Mouse (Mus musculus) hematopoietic stem cell, adult 5-6 weeks (primary cell): ENCODE results near the gene Akr1cl. TPM values are rescaled to one million over a fixed set of nuclear protein-coding genes. Genes with fewer than 3 reads are reported as not detected.
"Not testable (repeated sequence)": the region's sequence is repeated elsewhere in the genome, so short reads cannot be mapped to it uniquely, and the experiment has no call there.

Experiments
- ATAC-seq, 2 experiments: fragments of 125-278 bp in 1 of 2; replicated peaks in 1 of 2; 2 replicates each; pipeline ENCODE4 v1.8.0; 2016 to 2017; ENCODE audit warnings: inconsistent platforms in 2 of 2, mild to moderate bottlenecking in 2 of 2, moderate number of reproducible peaks in 2 of 2, low read depth in 1 of 2, moderate TSS enrichment in 1 of 2; ENCODE audit not compliant: low FRiP score in 2 of 2, poor library complexity in 2 of 2, severe bottlenecking in 2 of 2, insufficient read depth in 1 of 2, low TSS enrichment in 1 of 2
- total RNA-seq: library from RNA; stranded (forward); fragments of 172-1452, 232-1000 nt; gene quantifications from 2 replicates; pipeline ENCODE4 v1.2.3, GENCODE M21; 2017

The Akr1cl gene
- total RNA-seq: not detected in 2 replicates

DNA sequence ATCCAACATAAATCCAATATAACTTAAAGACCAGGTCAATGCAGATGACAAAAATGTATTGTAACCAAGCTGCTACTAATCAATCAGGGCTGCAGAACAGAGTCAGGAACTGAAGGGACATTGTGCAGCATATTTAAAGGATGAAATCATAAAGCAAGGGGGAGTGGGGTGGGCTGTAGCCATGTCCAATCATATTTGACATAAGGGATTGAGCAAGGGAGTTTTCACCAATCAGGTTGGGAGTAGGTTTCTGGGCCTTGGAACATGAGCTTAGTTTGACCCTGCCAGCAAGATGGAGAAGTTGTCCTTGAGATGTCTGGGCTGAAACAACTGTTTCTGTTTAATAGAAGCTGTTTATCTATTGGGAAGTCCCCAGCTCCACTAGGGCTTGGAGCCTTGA, at the start of gene Akr1cl:
Gene Akr1cl (minus strand): TSS at position 119 of the 400 bp plus-strand sequence.
- ATAC-seq: no peak

DNA sequence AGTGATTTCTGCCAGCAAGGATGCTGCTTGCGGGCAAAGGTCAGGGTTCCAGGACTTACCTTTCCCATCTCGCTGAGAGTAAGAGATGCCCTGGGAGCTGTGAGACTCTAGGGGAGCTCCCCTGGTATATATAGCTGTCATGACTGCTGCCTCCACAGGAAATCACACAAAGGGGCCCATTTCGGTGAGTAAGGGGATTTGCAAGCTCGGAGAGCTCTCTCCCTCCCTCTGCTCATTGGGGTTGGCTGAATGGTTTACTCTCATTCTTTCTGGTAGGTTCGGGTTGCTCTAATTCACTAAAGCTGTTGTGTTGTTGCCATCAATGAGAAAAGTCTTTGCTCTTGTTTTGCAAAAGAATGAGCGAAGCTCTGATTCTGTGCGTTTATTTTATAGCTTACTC, 49.6 kb upstream of the Akr1cl start, which contains the start of gene Crygb:
Gene Crygb (minus strand): TSS at position 101 of the 400 bp plus-strand sequence.
- no peak for ATAC-seq

DNA sequence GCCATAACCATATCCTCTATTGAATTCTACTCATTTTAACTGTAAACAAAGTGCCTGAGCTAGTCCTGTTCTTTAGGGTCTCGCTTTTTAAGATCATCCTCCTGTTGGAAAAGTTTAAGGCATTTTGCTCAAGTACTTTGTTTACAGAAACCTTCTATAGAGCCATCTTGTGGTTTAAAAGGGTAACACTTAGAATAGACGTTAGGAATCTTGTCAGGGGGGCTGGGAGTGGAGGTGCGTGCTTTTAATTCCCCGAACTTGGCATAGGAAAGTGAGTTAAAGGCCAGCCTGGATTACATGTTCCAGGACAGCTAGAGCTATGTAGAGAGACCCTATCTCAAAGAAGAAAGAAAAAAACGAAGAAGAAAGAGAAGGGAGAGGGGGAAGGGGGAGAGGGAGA, 43.0 kb upstream of the Akr1cl start:
- no peak for ATAC-seq

DNA sequence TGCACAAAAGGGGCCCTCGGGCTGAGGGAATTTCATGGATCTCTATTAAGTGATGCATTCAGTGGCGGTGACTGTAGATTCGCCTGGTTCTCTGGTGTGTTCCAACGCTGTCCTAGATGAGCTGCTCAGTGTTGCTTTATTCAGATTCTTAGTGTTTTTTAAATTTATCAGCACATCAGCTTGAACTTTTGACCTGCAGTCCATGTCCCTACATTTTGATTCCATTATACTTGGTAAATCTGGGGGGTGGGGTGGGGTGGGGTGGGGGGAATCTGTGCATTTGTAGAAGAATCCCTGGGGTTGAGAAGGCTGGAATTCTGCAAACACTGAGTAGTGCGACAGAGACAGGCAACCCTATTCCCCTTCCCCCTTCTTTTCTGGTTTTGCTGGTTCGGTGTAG, 41.0 kb upstream of the Akr1cl start, which contains the start of gene Crygc:
Gene Crygc (minus strand): TSS at position 101 of the 400 bp plus-strand sequence.
- no peak for ATAC-seq

DNA sequence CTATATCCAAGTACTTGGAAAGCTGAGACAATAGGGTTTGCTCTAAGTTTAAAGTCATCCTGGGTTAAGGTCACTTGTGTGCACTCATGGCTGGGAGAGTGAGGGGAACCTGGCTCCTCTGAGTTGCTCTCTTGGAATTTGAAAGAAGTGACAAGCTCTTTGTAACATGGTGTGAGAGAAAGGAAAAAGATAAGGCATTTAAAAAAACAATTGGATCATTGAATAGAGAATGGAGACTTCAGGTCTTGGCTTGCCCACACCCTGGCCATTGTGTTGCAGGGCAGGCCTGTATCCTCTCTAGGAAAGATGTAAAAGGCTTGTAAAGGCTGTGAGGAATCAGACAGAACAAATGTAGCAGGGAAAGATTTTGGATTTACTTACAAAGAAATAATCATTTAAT, 35.3 kb upstream of the Akr1cl start:
- ATAC-seq: no peak

DNA sequence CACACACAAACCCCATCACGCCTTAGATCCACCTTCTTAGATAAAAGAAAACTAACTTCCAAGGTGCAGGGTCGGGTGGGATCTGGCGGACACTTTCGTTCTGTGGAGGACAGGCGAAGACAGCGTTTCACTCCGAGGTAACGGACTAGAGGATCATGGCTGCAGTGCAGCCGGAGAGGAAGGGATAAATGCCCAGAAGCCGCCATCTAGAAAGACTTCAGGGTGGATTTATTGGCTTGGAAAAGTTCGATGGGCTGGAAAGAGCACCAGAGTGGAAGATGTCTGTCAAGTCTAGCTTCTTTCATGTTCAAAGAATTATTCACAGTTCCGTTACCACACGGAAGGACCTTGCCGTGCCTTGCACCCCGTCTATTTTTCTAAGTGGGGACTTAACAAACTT, 31.6 kb upstream of the Akr1cl start:
- ATAC-seq: no peak

DNA sequence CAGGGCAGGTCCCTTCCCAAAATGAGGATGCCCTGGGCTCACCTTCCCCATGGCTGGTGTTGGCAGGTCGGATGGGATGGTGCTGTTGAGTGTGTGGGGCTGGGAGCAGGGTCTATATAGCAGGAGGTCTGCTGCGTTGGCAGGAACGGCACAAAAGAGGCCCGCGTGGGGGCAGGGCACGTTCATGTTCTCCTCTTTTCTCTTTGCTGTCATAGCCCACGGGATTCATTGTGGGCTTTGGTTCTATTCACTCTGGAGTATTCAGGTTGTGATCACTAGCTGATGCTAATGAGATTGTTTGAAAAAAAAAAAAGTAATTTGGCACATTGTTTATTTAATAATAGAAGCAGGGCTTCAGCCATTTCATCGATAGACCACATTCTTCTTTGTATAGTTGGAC, 30.8 kb upstream of the Akr1cl start, which contains the start of gene Crygd:
Gene Crygd (minus strand): TSS at position 101 of the 400 bp plus-strand sequence.
- ATAC-seq: no peak

DNA sequence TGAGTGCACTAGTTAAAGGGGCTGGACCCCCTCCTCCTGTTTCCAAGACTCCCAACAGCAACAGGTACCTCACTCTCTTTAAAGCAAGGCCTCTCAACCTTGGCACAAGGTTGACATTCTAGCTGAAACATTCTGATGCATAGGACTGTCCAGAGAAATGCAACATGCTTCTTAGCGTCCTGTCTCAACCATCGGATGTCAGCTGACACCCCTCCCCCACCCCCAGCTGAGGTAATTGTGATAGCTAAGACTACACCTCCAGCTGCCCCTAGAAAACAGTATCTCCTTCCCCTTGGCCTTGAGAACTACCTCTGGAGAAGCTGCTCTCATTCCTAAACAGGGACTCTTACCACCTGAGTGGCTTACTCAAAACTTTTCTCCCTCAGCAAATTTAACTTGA, 19.6 kb upstream of the Akr1cl start:
- ATAC-seq: no peak

DNA sequence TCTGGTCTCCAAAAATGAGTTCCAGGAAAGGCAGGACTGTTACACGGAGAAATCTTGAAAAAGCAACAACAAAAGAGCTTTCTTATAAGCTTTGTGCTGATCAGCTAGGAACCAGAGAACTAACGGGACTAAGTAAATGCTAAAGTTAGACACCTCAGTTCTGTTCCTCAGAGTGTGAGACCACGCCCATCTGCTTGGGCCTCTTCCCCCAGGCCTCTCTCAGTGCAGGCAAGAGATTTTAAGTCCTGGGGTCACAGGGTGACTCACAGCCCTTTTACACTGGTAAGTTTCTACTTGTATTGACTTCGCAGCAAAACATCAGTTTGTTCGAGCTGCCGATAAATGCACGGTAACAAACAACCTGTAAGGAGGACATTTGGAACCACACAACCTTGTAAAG, 19.1 kb upstream of the Akr1cl start:
- ATAC-seq: no peak

DNA sequence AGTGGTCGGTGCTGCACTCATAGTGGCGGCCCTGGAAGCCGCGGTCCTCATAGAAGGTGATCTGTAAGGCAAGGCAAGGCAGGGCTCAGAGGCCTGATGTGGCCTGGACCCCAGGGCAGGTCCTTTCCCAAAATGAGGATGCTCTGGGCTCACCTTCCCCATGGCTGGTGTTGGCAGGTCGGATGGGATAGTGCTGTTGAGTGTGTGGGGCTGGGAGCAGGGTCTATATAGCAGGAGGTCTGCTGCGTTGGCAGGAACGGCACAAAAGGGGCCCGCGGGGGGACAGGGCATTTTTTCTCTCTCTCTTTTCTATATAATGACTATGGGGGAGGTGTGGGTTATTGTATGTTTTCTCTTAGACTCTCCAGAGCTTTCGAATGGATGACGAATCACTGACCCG, 18.4 kb upstream of the Akr1cl start, which contains the start of gene Cryge:
Gene Cryge (minus strand): TSS at position 198 of the 400 bp plus-strand sequence.
- not testable (repeated sequence) for ATAC-seq

DNA sequence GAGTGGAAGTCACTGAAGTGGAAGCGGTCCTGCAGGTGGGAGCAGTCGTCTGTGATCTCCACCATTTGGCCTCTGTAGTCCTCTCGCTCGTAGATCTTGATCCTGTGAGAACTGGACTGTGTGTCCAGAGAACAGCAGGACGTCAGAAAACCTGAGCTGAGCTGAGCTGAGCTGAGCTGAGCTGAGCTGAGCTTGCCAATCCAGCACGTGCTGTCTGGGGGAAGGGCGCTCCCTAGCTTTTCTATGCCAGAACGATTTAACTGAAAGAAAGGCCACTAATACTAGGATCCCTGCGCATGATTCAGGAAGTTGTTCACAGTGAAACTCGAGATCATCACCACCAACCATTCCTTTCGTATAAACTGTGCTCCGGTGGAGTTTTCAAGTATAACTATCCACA, 16.2 kb upstream of the Akr1cl start:
- no peak for ATAC-seq

DNA sequence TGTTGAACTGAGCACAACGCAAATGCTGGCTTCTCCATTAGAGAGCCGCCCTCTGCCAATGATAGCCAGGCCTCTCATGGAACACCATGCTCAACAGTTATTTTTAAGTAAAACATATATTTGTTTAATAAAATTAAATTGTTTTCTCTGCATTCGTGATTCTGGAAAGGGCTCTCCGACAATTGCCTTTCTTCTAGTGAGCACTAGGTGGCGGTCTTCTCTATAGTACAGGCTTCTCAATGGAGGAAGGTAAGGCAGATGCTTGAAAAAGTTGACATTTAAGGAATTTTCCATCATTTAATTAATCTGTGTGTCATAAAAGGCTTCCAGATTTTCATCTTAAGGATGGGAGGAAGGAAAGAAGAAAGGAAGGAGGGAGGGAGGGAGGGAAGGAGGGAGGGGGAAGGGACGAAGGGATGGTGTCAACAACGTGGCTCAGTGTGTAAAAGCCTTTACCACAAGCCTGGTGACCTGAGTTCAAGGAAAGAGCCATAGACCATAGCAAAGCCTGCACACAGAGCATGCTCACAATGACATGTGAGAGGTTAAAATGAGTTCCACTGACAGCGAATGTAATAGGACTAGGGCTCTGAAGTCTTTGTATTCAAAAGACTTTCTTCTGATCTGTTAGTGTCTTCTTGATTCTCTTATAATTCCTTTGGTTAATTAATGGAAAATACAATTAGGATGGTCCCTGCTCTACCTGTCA, 14.0 kb upstream of the Akr1cl start:
- ATAC-seq: peak in 1 of 2 experiments; percentile 56; a peak in 2 of 4 replicates

DNA sequence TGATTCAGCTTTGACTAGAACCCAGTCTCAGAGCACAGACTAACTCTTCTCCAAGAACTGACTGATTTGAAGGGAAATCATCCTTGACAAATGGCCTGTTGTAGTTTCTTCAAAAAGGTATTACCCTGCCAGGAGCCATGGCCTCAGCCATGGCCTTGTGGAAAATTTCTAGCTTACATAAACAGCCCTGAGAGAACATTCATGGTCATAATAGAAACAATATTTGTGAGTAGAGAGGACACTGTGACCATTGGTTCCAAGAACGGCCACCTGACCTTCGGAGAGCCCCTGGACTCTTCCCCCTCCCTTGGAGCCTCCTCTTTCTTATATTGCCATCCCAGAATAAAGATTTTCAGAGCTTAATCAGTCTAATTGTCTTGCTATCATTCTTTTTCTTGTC, 10.9 kb upstream of the Akr1cl start:
- ATAC-seq: no peak

DNA sequence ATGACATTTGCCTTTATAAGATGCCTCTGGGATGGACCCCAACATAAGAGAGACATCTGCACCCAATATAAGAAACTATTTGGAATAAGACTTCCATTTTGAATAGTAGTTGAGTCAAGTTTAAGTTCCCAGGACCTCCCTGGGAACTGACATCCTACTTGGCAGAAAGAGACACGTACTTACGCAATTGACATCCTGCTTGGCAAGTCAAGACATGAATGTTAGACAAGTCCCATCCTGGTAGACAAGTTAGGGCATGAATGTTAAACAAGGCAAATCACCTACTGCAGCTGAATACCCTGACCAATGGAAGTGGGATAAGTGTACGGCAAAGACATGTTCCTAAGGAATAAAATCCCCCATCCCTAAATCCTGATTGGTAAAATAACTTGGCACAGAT, 9.3 kb upstream of the Akr1cl start:
- no peak for ATAC-seq

DNA sequence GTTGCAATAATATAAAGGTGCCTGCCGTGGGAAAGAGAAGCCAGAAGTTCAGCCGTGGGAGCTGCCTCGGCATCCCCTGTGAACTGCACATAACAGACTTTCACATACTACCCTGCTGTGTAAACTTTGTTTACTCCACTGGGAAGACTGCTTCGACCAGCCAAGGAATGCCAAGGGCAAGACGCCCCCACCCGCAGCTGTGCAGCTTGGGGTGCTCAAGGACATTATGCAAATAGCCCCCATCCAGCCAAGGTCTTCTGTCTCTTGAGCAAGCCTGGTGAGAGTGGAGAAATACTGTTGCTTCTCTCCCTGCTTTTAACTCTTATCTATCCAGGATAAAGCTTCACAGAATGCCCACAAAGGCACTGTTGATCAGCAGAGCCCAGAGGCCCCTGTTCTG, 8.2 kb upstream of the Akr1cl start:
- no peak for ATAC-seq

DNA sequence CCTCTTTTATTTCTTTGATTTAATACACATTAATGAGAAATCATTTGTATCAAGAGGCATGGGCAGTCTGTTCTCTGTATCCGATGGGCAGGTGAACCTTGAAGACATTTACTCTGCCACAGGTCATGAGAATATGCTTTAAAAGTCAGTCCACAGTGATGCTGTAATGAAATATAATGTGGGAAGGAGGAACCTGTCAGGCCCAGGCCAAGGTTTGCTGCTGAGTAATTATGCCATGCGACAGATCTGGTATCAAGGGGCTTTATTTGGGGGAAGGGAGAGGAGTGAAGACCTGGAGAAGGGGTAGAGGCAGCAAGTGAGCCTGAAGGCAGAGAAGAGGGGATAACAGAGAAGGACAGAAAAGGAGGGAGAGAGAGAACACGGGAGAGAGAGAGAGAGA, 7.1 kb upstream of the Akr1cl start:
- no peak for ATAC-seq

DNA sequence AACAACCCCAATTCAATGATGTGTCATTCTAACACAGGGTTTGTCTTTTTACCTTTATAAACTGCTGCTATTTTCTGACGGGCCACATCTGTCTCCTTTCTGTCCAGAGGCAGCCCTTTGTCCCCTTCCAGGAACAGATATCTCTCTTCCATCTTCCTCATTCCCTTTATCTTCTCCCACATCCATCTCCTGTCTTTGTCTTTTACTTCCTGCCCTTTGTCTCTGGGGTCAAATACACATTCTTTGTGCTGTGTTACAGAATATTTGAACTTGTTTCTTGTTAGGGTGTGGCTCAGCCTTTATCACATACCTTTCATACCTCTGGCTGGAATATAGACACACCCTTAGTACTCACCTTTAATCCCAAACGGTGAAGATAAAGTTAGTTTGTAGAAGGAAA, 5.0 kb upstream of the Akr1cl start:
- no peak for ATAC-seq

DNA sequence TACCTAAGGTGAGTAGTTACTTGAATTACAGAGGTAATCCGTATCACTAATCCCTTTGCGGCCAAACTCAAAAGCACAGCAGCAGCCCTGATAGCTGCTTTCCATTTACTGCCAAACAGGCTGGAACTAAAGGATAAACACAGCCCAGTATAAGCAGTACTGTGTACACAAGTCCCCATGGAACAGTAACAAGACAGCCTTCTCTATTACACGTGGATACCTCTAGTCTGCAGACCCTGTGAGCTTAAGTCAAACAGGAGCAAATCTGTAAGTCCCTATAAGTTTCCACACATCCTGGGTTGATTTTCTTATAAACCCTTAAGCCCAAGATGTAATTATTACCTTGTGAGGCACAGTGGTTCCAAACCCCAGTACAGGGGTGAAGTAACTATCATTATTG, 3.0 kb upstream of the Akr1cl start:
- ATAC-seq: no peak

DNA sequence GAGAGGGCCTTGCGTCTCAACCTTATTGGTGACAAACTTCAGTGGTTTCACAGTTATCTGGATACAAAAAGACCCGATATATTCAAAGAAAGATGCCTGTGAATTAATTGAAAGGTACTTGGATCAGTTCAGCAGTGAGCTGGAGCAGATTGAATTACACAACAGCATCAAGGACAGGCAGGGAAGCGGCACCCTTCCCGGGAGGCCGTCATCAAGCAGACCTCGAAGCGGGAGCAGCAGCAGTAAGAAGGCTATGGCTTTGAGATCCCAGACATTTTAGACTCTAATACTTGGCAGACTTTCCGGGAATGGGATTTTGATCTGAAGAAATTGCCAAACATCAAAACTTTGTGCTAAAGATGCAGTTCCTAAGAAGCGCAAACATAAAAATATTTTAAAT, 4.4 kb downstream of the Akr1cl start:
- no peak for ATAC-seq
